Mouse (Mus musculus) ES-Bruce4 (cell line): ENCODE results near the gene Gm765.

ENCODE experiments used
- CTCF ChIP-seq: IDR thresholded peaks from one replicate; pipeline ENCODE4 v1.8.1; 2011; ENCODE audit warnings: low read depth, low read length
- EP300 ChIP-seq: IDR thresholded peaks from 2 replicates; pipeline ENCODE4 v1.6.1; 2011; ENCODE audit warnings: low read depth, low read length; ENCODE audit not compliant: insufficient read depth
- POLR2A ChIP-seq: IDR thresholded peaks from one replicate; pipeline ENCODE4 v1.8.1; 2011; ENCODE audit warnings: low read length; ENCODE audit not compliant: insufficient read depth

- TF ChIP-seq CTCF: no peak
- no peak for TF ChIP-seq EP300
- no peak for TF ChIP-seq POLR2A
Observed at GRCm38 (mm10) chr6:98292064-98292463, 50.5 kb downstream of the Gm765 start.
